Mouse (Mus musculus) lung, postnatal 14 days (tissue): ENCODE measurements around the gene Reep6.

Source experiments
- DNase-seq: peaks from one replicate; pipeline ENCODE4 v3.0.0; 2021

The Reep6 gene

DNA sequence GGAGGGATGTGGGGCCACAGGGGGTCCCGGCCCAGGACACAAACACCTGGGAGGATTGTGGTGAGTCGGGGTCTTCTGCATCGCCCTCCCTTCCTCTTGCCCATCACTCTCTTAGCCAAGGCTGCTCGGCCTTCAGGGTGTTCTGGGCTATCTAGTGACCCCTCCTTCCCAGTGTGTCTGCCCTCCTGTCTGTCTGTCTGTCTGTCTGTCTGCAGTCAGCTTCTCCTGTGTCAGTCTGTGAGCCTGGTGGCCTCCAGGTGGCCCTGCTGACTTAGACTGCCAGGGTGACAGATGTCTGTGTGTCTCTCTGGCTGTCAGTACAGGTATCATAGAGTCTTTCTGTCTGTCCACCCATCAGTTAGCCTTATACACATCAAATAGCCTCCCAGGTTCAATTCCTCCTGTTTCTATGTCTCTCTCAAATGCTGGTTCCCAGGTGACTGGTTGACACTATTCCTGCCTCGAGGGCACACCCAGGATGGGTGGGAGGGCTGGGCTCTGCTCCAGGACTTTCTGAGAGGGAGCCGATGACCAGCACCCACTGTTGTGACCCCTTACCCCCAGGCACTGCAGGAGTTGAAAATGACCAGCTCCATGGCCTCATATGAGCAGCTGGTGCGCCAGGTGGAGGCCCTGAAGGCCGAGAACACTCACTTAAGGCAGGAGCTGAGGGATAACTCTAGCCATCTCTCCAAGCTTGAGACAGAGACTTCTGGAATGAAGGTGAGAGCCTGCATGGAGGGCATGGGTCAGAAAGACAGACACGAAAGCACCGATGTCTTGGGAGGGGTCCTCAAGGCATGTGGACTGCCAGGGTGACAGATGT lies 28.3 kb upstream of the Reep6 start:
- DNase-seq, result no peak

DNA sequence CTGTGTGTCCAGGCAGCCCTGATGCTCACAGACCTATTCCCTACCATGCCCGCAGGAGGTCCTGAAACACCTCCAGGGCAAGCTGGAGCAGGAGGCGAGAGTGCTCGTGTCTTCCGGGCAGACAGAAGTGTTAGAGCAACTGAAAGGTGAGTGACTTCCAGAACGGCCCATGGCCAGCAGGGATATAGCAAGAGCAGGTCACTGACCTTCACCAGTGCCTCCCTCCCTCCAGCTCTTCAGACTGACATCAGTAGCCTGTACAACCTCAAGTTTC lies 27.7 kb upstream of the Reep6 start:
- DNase-seq, result no peak

DNA sequence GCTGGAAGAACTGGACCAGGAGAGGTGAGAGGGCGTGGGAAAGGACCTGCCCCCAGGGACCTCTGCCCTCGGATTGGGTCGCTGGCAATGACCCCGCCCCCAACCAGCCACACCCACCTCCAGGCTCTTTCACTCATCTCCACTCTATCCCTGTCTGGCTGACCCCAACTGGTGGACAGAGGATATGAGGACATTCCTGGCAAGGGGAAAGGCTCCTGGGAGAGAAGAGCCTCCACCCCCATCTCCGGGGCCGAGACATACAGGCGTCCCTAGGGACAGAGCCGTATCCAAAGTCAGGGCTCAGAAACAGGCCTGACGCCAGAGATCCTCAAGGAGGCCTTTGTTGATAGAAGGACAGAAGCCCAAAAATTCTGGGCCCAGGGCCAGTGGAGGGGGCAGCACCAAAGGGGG lies 27.3 kb upstream of the Reep6 start:
- DNase-seq, result peak; percentile 80

DNA sequence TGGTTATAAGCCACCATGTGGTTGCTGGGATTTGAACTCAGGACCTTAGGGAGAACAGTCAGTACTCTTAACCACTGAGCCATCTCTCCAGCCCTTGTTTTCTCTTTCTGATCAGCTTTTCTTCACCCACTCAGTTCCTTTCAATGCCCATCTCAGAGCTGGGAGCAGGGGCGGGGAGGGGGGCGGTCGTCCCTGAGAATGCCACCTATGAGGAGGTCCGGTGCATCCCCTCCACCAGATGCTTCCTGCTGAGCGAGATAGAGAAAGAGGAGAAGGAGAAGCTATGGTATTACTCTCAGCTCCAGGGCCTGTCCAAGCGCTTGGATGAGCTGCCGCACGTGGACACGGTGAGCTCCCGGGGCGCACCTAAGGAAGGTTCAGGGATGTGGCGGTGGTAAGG lies 25.3 kb upstream of the Reep6 start:
- DNase-seq, result no peak

DNA sequence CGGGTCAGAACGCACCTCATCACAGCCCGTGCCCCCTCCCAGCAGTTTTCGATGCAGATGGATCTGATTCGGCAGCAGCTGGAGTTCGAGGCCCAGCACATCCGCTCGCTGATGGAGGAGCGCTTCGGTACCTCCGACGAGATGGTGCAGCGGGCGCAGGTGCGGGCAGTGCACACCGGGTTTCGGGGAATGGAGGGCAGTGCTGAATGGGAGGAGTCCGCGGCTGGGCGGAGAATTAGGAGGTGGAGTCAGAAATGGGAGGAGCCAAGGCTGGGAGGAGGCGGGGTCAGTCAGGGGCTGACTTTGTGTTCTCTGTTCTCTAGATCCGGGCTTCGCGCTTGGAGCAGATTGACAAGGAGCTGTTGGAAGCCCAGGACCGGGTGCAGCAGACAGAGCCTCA lies 24.9 kb upstream of the Reep6 start:
- DNase-seq, result peak; percentile 33

DNA sequence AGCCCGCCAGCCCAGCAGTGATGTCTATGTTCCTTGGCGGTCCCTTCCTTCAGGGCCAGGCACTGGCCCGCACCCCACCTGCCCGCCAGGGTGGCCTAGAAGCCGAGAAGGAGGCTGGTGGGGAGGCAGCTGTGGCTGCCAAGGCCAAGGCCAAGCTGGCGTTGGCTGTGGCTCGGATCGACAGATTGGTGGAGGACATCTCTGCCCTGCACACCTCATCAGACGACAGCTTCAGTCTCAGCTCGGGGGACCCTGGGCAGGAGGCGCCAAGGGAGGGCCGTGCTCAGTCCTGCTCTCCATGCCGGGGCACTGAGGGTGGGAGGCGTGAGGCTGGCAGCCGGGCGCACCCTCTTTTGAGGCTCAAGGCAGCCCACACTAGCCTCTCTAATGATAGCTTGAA lies 18.2 kb upstream of the Reep6 start:
- DNase-seq, result no peak

DNA sequence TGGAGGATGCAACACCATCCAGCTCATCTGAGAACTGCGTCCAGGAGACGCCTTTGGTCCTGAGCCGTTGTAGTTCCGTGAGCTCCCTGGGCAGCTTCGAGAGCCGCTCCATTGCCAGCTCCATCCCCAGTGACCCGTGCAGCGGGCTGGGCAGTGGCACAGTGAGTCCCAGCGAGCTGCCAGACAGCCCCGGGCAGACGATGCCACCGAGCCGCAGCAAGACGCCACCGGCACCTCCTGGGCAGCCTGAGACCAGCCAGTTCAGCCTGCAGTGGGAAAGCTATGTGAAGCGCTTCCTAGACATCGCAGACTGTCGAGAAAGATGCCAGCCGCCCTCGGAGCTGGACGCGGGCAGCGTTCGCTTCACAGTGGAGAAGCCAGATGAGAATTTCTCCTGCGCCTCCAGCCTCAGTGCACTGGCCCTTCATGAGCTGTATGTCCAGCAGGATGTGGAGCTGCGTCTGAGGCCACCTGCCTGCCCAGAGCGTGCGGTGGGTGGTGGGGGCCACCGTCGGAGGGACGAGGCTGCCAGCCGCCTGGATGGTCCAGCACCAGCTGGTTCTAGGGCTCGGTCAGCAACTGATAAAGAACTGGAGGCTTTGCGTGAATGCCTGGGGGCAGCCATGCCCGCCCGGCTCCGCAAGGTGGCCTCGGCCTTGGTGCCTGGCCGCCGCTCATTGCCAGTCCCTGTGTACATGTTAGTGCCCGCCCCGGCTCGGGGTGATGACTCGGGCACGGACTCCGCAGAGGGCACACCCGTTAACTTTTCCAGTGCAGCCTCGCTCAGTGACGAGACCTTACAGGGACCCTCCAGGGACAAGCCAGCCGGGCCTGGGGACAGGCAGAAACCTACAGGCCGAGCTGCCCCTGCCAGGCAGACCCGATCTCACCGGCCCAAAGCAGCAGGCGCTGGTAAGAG lies 16.9 kb upstream of the Reep6 start:
- DNase-seq, result no peak

DNA sequence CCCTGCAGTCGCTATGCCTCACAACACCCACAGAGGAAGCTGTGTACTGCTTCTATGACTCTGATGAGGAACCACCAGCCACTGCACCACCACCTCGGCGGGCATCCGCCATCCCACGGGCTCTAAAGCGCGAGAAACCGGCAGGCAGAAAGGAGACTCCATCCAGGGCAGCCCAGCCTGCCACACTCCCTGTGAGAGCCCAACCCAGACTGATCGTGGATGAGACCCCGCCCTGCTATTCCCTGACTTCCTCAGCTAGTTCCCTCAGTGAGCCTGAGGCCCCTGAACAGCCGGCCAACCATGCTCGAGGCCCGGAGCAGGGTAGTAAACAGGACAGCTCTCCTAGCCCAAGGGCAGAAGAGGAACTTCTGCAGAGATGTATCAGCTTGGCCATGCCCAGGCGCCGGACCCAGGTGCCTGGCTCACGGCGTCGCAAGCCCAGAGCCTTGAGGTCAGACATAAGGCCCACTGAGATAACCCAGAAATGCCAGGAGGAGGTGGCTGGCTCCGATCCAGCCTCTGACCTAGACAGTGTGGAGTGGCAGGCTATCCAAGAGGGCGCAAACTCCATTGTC lies 16.0 kb upstream of the Reep6 start:
- DNase-seq, result no peak

DNA sequence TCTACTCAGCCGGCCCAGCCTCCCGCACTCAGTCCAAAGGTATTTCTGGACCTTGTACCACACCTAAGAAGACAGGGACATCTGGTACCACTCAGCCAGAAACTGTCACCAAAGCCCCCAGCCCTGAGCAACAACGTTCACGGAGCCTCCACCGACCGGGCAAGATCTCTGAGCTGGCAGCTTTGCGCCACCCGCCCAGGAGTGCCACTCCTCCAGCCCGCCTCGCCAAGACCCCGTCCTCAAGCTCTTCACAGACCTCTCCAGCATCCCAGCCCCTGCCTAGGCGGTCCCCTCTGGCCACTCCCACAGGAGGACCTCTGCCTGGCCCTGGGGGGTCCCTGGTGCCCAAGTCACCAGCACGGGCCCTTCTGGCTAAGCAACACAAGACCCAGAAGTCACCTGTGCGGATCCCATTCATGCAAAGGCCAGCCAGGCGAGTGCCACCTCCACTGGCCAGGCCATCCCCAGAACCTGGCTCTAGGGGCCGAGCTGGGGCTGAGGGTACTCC lies 15.2 kb upstream of the Reep6 start:
- no peak for DNase-seq

DNA sequence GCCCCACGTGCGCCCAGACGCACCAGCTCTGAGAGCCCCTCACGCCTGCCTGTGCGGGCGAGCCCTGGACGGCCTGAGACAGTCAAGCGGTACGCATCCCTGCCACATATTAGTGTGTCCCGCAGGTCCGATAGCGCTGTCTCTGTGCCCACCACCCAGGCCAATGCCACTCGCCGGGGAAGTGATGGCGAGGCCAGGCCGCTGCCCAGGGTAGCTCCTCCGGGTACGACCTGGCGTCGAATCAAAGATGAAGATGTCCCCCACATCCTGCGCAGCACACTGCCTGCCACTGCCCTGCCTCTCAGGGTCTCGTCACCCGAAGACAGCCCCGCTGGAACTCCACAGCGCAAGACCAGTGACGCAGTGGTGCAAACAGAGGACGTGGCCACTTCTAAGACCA lies 14.4 kb upstream of the Reep6 start:
- no peak for DNase-seq

DNA sequence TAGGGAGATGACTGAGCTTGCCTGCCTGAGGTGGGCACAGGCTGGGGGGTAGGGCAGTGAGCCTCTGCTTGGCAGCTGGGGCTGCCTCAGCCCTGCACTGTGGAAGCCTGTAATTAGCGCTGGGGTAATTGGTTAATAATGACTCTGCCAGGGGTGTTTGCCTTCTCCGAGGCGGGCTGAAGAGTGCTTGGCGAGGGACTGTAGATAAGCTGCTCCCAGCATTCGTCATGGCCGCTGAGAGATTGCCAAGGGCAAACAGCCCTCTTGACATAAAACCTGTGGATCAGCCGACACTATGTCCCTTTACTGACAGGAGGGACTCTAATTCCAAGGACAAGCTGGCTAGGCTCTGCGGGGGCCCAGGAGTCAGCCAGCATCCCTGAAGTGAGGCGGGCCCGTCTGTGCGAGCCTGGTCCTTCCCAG lies 13.4 kb upstream of the Reep6 start:
- DNase-seq, result no peak

DNA sequence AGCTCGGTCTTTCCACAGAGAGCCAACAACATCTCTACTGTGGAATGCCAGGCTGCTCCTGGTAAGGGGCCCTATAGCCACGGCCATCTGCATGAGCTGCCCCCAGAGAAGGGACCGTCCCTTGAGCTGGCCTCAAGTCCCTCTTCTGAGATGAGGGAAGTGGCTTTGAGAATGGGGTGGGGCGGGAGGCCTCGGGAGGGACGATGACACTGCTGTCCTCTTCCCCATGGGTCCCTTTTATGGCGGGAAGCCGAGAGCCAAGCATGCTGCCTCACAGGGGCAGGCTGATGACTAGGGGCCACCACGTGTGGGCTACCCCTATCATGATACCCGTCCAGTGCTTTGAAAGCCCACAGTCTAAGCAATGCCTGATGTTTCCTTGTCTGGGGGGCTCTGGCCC lies 12.7 kb upstream of the Reep6 start:
- DNase-seq, result no peak

DNA sequence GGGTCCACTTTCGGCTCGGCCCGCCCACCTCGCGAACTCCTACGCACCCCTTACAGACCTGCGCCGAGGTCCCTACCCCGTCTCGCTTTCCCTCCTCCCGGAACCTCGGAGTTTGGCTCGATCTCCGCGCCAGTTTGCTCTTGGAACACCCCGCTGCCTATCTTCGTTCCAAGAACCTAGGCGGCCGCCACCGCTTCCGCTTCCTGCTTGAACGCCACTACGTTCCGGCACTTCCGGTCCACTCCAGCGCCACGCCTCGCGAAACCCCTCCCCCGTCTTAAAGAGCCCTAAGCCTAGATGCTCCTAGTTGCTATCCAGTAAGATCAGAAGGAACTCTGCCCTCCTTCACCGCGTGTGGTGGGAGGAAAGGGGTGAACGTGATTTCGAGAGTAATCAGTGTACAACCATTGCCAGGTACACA lies 9.4 kb upstream of the Reep6 start, which contains the start of gene 2310011J03Rik:
Gene 2310011J03Rik, minus strand, starts transcription at position 198 of the 421 bp plus-strand sequence.
- peak; percentile 95 for DNase-seq

DNA sequence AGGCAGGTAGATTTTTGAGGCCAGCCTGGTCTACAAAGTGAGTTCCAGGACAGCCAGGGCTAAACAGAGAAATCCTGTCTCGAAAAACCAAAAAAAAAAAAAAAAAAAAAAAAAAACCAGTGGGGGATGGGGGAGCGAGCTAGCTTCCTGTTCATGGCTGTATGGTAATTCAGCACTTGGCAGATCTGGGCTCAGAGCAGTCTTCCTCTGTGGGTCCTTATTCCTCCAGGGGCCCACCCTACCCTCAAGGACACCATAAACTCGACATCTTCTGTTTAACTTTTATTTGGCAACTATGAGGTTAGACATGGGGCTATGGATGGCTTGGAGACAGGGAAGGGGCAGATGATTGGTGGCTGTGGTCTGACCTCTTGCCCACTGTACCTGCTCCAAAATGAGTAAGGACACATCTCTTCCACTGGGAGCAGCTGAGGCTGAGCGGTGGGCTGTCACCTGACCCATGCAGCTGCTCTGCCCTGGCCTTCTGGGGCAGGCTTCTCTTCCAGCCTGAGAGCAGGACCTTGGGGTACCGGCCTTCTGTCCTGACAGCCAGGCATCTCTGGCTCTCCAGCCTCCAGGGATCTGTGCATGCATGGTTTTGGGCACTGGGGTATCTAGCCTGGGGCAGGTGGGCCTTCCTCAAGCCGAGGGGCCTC lies 8.6 kb upstream of the Reep6 start:
- DNase-seq, result no peak

DNA sequence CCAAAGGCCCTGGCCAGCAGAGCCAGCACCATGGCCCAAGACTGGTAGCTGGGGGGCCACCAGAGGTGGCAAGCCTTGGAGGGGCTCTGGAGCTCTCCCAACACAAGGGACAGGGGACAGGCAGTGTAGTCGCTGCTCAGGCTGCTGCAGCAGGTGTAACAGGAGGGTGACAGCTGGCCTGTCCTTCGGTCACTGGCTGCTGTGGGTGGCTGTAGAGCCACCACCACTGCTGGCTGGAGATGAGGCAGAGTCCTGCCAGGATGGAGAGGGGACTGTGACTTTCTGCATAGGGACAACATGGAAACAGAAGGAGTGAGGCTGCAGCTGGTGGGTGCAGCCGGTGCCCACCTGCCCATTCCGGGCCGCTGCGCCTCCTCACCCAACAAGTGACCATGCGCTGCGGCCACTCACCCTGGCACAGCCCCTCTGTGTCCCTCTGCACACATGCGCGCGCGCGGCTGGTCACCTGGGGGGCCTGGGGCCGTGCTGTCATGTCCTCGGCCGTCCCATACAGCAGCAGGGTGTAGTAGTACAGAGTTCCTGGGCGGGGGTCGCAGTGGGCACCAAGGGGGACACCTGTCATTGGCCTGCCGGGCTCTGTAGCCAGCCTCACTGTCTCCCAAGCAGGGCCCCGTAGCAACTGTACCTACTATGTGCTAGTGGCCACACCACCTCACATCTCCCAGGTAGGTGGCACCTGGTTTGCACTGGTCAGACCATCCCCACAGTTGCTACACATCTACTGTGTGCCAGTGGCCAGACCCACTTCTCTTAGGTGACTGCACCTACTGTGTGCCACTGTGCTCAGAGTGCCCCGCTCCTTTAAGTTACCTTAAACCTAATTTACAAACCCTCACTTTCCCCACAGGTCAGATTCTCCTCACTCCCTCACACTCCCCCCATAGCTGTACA lies 7.8 kb upstream of the Reep6 start:
- no peak for DNase-seq

DNA sequence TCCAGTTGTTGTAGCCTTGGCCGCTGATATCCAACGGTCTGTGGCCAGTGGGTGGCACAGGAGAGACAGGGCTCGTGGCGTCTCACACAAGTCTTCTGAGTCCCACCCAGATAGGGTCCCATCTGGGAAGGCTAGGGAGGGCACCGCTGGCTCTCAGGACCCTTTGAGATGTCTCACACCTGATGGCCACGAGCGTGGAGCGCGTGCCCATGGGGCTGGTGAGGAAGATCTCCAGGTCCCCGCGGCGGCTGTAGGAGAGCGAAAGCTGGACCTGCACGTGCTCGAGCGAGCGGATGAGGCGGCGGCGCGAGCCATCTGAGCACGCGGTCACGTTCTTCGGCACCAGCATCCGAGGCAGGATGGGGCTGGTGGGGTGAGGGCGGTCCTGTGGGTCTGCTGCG lies 6.9 kb upstream of the Reep6 start:
- DNase-seq, result no peak

DNA sequence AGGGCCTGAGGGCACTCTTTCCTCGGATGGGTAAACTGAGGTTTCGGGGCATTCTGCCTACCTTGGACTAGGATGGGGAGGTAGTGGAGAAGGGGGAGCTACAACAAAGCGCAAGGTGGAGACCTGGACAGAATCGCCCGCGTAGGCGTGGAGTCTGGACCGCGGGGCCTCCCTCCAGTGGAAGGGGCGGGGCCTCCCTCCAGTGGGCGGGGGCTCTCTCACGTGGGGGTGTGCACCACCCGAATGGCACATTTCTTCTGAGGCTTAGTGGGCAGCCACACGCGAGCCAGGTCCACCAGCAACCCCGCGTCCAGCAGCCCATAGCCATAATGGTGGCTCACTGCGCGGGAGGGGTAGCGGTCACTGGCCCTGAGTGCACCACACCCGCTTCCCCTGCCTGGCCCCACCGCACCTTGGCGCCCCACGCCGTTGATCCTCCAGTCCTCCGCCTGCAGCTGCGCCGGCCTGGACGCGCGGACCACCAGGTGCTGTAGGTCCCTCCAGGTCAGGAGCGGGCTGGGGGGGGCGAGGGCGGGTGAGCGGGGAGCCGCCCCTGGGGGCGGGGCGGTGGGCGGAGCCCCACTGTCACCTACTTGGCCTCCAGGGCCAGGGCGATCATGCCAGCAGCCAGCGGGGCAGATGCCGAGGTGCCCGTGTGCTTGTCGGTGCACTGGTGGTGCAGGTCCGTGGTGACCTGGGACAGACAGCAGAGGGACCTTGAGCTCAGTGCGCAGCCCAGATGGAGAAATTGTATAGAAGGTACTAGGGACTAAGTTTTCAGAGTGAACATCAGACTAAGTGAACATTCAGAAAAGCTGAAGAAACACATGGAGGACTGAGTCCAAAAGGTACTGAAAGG lies 6.3 kb upstream of the Reep6 start:
- DNase-seq, result peak; percentile 80

DNA sequence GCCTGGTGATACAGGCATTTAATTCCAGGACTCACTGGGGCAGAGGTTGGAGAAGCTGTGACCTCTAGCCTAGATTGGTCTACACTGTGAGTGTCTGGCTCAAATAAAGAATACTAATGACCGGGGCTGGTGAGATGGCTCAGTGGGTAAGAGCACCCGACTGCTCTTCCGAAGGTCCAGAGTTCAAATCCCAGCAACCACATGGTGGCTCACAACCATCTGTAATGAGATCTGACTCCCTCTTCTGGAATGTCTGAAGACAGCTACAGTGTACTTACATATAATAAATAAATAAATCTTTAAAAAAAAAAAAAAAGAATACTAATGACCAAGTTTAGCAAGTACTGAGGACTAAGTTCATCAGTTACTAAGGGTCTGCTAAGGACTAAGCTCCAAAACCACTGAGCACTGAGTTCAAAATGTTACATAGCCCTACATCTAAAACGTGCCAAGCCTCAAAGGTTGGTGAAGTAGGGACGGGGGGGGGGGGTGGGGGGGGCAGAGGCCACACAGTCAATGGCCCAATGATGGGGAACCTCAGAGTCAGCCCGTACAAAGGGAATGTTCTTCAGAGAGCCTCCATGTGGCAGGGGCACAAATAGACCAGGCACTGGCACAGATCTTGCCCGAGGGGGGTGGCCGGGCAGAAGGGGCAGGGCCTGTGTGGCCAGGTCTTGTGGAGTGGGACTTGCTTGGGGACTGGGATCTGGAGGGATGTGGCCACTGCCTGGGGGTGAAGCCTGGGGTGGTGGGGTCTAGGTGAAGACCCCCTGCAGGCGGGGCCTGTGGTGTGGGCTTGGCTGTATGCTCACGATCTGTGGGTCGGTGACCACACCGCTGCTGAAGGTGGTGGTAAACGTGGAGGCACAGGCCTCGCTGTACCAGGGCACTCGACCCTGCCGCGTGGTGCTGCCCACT lies 5.4 kb upstream of the Reep6 start:
- DNase-seq, result no peak

DNA sequence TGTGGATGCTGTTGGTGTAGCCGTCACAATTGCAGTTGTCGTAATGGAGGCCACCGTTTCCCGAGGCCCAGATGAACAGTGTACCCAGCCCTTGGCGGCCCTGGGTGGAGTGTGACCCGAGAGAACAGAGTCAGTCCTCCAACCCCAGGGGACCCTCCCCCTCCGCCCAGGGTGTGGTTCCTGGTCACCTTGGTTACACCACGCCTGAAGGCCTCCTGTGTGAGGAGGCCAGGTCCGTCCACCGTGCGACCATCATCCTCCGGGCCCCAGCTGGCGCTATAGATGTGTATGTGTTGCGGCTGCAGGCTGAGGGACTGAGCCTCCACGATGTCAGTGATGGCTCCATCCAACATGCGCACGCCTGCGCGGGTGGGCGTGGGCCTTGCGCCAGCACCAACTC lies 4.7 kb upstream of the Reep6 start:
- no peak for DNase-seq

DNA sequence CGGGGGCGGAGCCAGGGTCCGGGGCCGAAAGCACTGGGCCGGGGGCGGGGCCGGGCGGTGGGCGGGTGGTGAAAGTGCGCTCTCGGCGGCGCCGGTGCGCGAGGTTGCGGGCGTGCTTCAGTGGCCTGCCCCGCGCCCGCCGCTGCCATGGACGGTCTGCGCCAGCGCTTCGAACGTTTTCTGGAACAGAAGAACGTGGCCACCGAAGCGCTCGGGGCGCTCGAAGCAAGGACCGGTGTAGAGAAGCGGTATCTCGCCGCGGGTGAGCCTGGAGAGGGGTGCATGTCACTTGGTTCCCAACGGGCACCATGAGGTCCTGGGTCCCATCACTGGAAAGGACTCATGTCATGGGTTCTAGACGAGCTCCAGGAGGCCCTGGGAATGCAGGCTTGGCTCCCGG lies 331 bp downstream of the Reep6 start:
- DNase-seq, result no peak
